Mouse (Mus musculus) hindbrain, embryonic 14.5 days (tissue): ENCODE measurements at regions not wholly inside any gene's neighbourhood (a gene's known extent, or its start where the extent isn't known, plus 50 kb on each side); places are given as distances from the start of the nearest gene placed in this dataset.

Source experiments
- ATAC-seq: fragments of 200-750 bp; cut with Nextera tagmentation; 2 replicates; pipeline ENCODE4 v1.8.0; 2017; ENCODE audit warnings: moderate number of reproducible peaks, mild to moderate bottlenecking, moderate TSS enrichment, moderate library complexity; ENCODE audit not compliant: low FRiP score
- DNase-seq: peaks from one replicate; pipeline ENCODE4 v3.0.0-alpha.2; 2015; ENCODE audit warnings: low spot score
- H3K27ac ChIP-seq: fragments of 300-500 bp; sonication (generic); 2 replicates; pipeline ENCODE4 v1.5.1; 2014; ENCODE audit warnings: mild to moderate bottlenecking, moderate library complexity
- H3K27me3 ChIP-seq: fragments of 300-500 bp; sonication (generic); 2 replicates; pipeline ENCODE4 v1.6.1; 2014; ENCODE audit warnings: mild to moderate bottlenecking, low read length, mixed read lengths; ENCODE audit not compliant: control insufficient read depth, insufficient read depth
- H3K36me3 ChIP-seq: fragments of 300-500 bp; sonication (generic); replicated peaks from 2 replicates; pipeline ENCODE4 v1.6.1; 2014; ENCODE audit not compliant: control insufficient read depth, insufficient read depth
- H3K4me1 ChIP-seq: fragments of 300-500 bp; sonication (generic); replicated peaks from 2 replicates; pipeline ENCODE4 v1.6.1; 2014; ENCODE audit warnings: antibody characterized with exemption, low read length, mixed read lengths; ENCODE audit not compliant: control insufficient read depth, insufficient read depth
- H3K4me2 ChIP-seq: fragments of 300-500 bp; sonication (generic); replicated peaks from 2 replicates; pipeline ENCODE4 v1.6.1; 2014; ENCODE audit warnings: mild to moderate bottlenecking, moderate library complexity
- H3K4me3 ChIP-seq: fragments of 300-500 bp; sonication (generic); replicated peaks from 2 replicates; pipeline ENCODE4 v1.5.1; 2014; ENCODE audit warnings: mild to moderate bottlenecking, low read length
- H3K9ac ChIP-seq: fragments of 300-500 bp; sonication (generic); 2 replicates; pipeline ENCODE4 v1.6.1; 2014
- H3K9me3 ChIP-seq: fragments of 300-500 bp; sonication (generic); 2 replicates; pipeline ENCODE4 v1.6.1; 2016; ENCODE audit warnings: low read length; ENCODE audit not compliant: control insufficient read depth
- WGBS: fragments of 180-500 bp; shearing (Covaris S2); extraction: QIAGEN DNeasy Blood & Tissue Kit; methylation state at CpG from one replicate; pipeline ENCODE4 v1.1.7; 2014; 5-methylcytosine and 5-hydroxymethylcytosine counted together

- 22% methylated on average over 1 of the region's 1 CpGs for WGBS
- no peak overlapping the region for H3K27ac ChIP-seq
- H3K4me1 ChIP-seq, result no peaks in the 10 kb centered on the region
- ATAC-seq (no peak; the same call in 1 of the 2 replicates), DNase-seq (peak; percentile 68)
- no peak overlapping the region for H3K4me2 ChIP-seq
- no peak overlapping the region for H3K4me3 ChIP-seq
- no peaks in the 10 kb centered on the region for H3K27me3 ChIP-seq
- no peak overlapping the region for H3K9ac ChIP-seq
- H3K36me3 ChIP-seq, result no peaks in the 10 kb centered on the region
- no peaks in the 10 kb centered on the region for H3K9me3 ChIP-seq
Observed at GRCm38 (mm10) chr6:49523184-49523583, 127.8 kb downstream of the Stk31 start.

GRCm38 (mm10) chr6:49523696-49524095, 128.3 kb downstream of the Stk31 start:
- no peak for ATAC-seq

GRCm38 (mm10) chr6:49533956-49534355, 138.6 kb downstream of the Stk31 start:
- Histone ChIP-seq H3K4me1 (no peaks in the 10 kb centered on the region), H3K4me2 (no peak overlapping the region), H3K9me3 (no peaks in the 10 kb centered on the region), H3K9ac (no peak overlapping the region), H3K4me3 (no peak overlapping the region), H3K27ac (no peak overlapping the region), H3K36me3 (no peaks in the 10 kb centered on the region), H3K27me3 (no peaks in the 10 kb centered on the region)
- no peak for ATAC-seq
- no peak for DNase-seq
- WGBS, result 93% methylated on average over 6 of the region's 9 CpGs

More at GRCm38 (mm10) chr6:49523696-49524095, 128.3 kb downstream of the Stk31 start:
- 92% methylated on average over 7 of the region's 7 CpGs for WGBS
- no peak overlapping the region for H3K4me3 ChIP-seq
- no peaks in the 10 kb centered on the region for H3K27me3 ChIP-seq
- H3K4me1 ChIP-seq, result no peaks in the 10 kb centered on the region
- no peak overlapping the region for H3K27ac ChIP-seq
- H3K9me3 ChIP-seq, result no peaks in the 10 kb centered on the region
- H3K36me3 ChIP-seq, result no peaks in the 10 kb centered on the region
- H3K9ac ChIP-seq, result no peak overlapping the region
- no peak for DNase-seq
- no peak overlapping the region for H3K4me2 ChIP-seq

GRCm38 (mm10) chr6:49534551-49534950, 139.1 kb downstream of the Stk31 start:
- H3K4me1 ChIP-seq, result no peaks in the 10 kb centered on the region
- no peak overlapping the region for H3K4me2 ChIP-seq
- 93% methylated on average over 3 of the region's 3 CpGs for WGBS
- H3K9me3 ChIP-seq, result no peaks in the 10 kb centered on the region
- H3K9ac ChIP-seq, result no peak overlapping the region
- DNase-seq, result no peak
- no peak overlapping the region for H3K4me3 ChIP-seq
- H3K27me3 ChIP-seq, result no peaks in the 10 kb centered on the region
- no peaks in the 10 kb centered on the region for H3K36me3 ChIP-seq
- H3K27ac ChIP-seq, result no peak overlapping the region
- ATAC-seq, result no peak

- no peaks in the 10 kb centered on the region for H3K36me3 ChIP-seq
- no peak overlapping the region for H3K9ac ChIP-seq
- no peaks in the 10 kb centered on the region for H3K4me1 ChIP-seq
- ATAC-seq, result no peak
- no peak overlapping the region for H3K4me3 ChIP-seq
- no peak overlapping the region for H3K4me2 ChIP-seq
- 0 out of 2 replicates have a peak, but pooled peaks cover 4% of the 10 kb centered on the region for H3K9me3 ChIP-seq
- no peak for DNase-seq
- 87% methylated on average over 7 of the region's 7 CpGs for WGBS
- no peak overlapping the region for H3K27ac ChIP-seq
- H3K27me3 ChIP-seq, result no peaks in the 10 kb centered on the region
Observed at GRCm38 (mm10) chr6:49544946-49545345, 149.5 kb downstream of the Stk31 start.

- Histone ChIP-seq H3K4me2 (no peak overlapping the region), H3K36me3 (no peaks in the 10 kb centered on the region), H3K4me1 (no peaks in the 10 kb centered on the region), H3K27ac (no peak overlapping the region), H3K9me3 (no peaks in the 10 kb centered on the region), H3K9ac (no peak overlapping the region), H3K27me3 (no peaks in the 10 kb centered on the region), H3K4me3 (no peak overlapping the region)
- WGBS, result 58% methylated on average over 10 of the region's 10 CpGs
- no peak for ATAC-seq
- no peak for DNase-seq
Observed at GRCm38 (mm10) chr6:49555069-49555468, 159.7 kb downstream of the Stk31 start.

- Histone ChIP-seq H3K36me3 (no peaks in the 10 kb centered on the region), H3K9me3 (no peaks in the 10 kb centered on the region), H3K27ac (no peak overlapping the region), H3K4me2 (no peak overlapping the region), H3K4me3 (no peak overlapping the region), H3K4me1 (no peaks in the 10 kb centered on the region), H3K9ac (no peak overlapping the region), H3K27me3 (no peaks in the 10 kb centered on the region)
- ATAC-seq, result no peak
- 75% methylated on average over 1 of the region's 1 CpGs for WGBS
- no peak for DNase-seq
Observed at GRCm38 (mm10) chr6:49558508-49558907, 163.1 kb downstream of the Stk31 start.

- H3K36me3 ChIP-seq, result no peaks in the 10 kb centered on the region
- H3K9me3 ChIP-seq, result no peaks in the 10 kb centered on the region
- no peak for ATAC-seq
- DNase-seq, result no peak
- WGBS, result 93% methylated on average over 11 of the region's 11 CpGs
- no peaks in the 10 kb centered on the region for H3K27me3 ChIP-seq
- no peak overlapping the region for H3K4me3 ChIP-seq
- H3K4me1 ChIP-seq, result no peaks in the 10 kb centered on the region
- H3K9ac ChIP-seq, result no peak overlapping the region
- H3K27ac ChIP-seq, result no peak overlapping the region
- H3K4me2 ChIP-seq, result no peak overlapping the region
Observed at GRCm38 (mm10) chr6:49559112-49559511, 163.7 kb downstream of the Stk31 start.

GRCm38 (mm10) chr6:49578340-49578739, 182.9 kb downstream of the Stk31 start:
- no peak overlapping the region for H3K27ac ChIP-seq
- ATAC-seq (no peak), DNase-seq (no peak)
- H3K27me3 ChIP-seq, result no peaks in the 10 kb centered on the region
- no peaks in the 10 kb centered on the region for H3K9me3 ChIP-seq
- H3K36me3 ChIP-seq, result no peaks in the 10 kb centered on the region
- no peak overlapping the region for H3K4me2 ChIP-seq
- 85% methylated on average over 6 of the region's 6 CpGs for WGBS
- H3K4me1 ChIP-seq, result no peaks in the 10 kb centered on the region
- H3K9ac ChIP-seq, result no peak overlapping the region
- no peak overlapping the region for H3K4me3 ChIP-seq

- no peak overlapping the region for H3K4me3 ChIP-seq
- H3K9ac ChIP-seq, result no peak overlapping the region
- ATAC-seq (no peak), DNase-seq (no peak)
- WGBS, result 72% methylated on average over 4 of the region's 4 CpGs
- H3K4me2 ChIP-seq, result no peak overlapping the region
- no peaks in the 10 kb centered on the region for H3K36me3 ChIP-seq
- H3K9me3 ChIP-seq, result no peaks in the 10 kb centered on the region
- no peaks in the 10 kb centered on the region for H3K27me3 ChIP-seq
- no peak overlapping the region for H3K27ac ChIP-seq
- no peaks in the 10 kb centered on the region for H3K4me1 ChIP-seq
Observed at GRCm38 (mm10) chr6:49579691-49580090, 184.3 kb downstream of the Stk31 start.
